Mouse (Mus musculus) left cerebral cortex, postnatal 4 days (tissue): ENCODE results near the gene Gpr171. TPM values are rescaled to one million over a fixed set of nuclear protein-coding genes. Genes with fewer than 3 reads are reported as not detected.

ENCODE experiments used
- DNase-seq: peaks from one replicate; pipeline ENCODE4 v3.0.0-alpha.2; 2022
- intact Hi-C: fragments of 180-260 bp; cut with DNase I; formaldehyde crosslinking; loops from one replicate; pipeline ENCODE4 v1.15.1; 2025
- total RNA-seq, 2 experiments: library from RNA; stranded (reverse); gene quantifications; 2 replicates each; pipeline ENCODE4 v1.2.3; 2021

Gene Gpr171
- total RNA-seq, 2 experiments from 2014 or later = not detected

DNA sequence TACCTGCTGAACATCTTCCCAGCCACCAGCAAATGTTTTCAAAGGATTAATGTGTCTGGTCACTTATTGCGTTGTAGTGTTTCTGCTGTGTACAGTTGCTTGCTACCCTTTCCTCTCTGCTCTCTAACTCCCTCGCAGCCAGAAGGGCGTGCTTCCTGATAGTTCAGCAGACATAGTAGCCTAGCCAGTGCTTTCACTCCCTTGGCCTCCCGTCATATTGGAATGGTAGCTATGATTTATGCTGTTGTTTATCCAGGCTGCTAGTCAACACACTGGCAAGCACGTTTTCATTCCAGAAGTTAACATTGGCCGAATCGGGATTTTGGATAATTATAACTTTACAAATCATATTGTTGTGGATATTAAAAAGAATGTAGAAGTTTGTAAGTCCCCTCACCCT is 41.5 kb downstream of the Gpr171 start:
- intact Hi-C loops = loop anchor here (5.0 kb wide), 1 partner anchor 78 kb away; no protein-coding TSS in a partner anchor
- DNase-seq = no peak

DNA sequence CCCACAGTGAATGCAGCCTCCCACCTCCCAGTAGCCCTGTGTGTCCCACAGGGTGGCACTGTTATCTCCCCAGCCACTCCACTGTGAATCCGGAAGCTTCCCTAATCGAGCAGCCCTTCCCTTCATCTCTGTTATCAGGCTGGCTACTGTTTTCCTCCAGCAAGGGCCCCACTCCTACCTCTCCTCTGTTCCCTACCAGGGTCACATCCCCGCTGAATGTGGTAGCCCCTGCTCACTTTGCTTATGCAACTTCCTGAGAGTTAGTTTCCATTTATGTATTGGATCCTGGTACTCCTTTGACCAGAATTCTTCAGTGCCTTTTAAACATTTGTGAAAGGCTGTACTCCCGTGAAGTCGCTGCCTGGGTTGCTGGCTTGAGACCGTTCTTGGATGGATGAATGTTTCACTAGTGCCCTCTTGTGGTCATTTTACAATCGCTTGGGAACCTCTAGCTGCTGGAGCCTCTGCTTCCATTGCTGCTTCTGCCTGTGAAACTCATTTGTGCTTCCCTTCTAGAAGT is 42.5 kb downstream of the Gpr171 start:
- intact Hi-C loops = loop anchor here (5.0 to 10.0 kb wide), 2 partner anchors 334 to 402 kb away; no protein-coding TSS in a partner anchor
- DNase-seq = peak; percentile 63

DNA sequence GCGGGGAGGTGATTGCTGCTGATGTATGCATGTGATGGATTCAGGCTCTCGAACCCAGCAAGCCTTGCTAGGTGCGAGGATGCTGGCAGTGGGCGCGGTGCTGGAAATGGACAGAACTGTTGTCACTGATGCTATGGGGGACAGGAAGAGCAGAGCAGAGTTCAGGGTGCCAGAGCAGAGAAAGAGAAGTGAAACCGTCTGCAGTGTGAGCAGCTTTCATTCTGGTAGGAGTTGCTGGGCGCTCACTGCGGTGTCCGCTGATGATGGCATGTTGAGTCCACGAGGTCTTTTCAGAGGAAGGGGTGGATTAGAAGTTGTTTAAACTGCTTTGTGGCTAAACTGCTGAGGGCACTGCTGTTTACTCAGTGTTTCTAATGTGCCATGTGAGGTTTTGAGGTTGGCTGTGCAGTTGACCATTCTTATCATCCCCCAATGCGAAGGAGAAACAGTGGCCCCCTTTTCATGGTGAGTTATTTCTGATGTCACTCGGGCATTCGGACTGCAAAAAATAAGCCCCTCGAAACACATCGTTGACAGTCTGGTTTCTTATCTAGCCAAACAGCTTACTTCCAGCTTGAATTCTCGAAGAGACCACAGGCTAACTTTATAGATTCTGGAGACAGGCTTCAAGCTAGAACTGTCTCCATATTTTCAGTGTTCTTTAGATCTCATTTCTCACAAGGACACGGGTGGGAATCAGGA is 46.6 kb downstream of the Gpr171 start:
- no peak for DNase-seq
- intact Hi-C loops = loop anchor here (5.0 to 10.0 kb wide), 2 partner anchors 330 to 398 kb away; no protein-coding TSS in a partner anchor

Other genes with a start within 250 kb of the Gpr171 start
- gene Clrn1, start 216.5 kb downstream of the Gpr171 start, total RNA-seq = 1 to 10 TPM; 2.6 to 3.0 TPM
- gene Med12l, start 96.0 kb downstream of the Gpr171 start, total RNA-seq = 10 to 100 TPM; 23.0 to 25.4 TPM
- 1 to 10 TPM in 1 of 2 experiments, under 1 TPM in 1; 0.70 to 1.0 TPM for gene P2ry14, start 51.8 kb upstream of the Gpr171 start, total RNA-seq
- not detected for gene Gpr87, start 93.3 kb upstream of the Gpr171 start, total RNA-seq
- gene P2ry13, start 109.1 kb upstream of the Gpr171 start, total RNA-seq = 1 to 10 TPM; 2.8 TPM
- gene P2ry12, start 161.1 kb upstream of the Gpr171 start, total RNA-seq = 10 to 100 TPM; 10.0 to 13.5 TPM
- 1 to 10 TPM; 7.4 to 7.9 TPM for gene Igsf10, start 242.6 kb upstream of the Gpr171 start, total RNA-seq